Mouse (Mus musculus) heart, postnatal 0 days (tissue): ENCODE data around the gene Ptchd4.

Experiments used
- CTCF ChIP-seq: IDR thresholded peaks from 2 replicates; pipeline ENCODE4 v1.5.1; 2016; ENCODE audit warnings: antibody characterized with exemption, control low read depth, low read depth
- EP300 ChIP-seq: IDR thresholded peaks from 2 replicates; pipeline ENCODE4 v1.6.1; 2016; ENCODE audit warnings: antibody characterized with exemption, low read depth

DNA sequence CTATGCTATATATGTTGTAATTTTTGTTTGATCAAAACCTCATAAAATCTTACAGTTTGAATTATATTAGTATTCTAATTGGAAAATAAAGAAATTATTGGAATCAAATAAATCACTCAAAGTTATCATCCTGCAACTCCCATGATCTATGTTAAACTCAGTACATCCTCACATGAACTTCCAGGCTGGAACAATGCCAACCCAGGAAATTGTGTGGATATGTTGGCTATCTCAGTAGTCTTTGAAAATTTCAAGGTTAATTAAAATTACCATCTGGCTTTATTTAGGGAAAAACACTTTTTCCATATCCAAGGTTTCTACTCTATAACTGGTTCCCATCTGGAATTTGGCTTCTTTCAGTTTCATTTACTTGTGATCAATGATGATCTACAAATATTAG lies 25.4 kb upstream of the Ptchd4 start:
- no peak for TF ChIP-seq EP300
- no peak for TF ChIP-seq CTCF
